Mouse (Mus musculus) stomach, postnatal 0 days (tissue): ENCODE results near the gene Car2. TPM values are rescaled to one million over a fixed set of nuclear protein-coding genes. Genes with fewer than 3 reads are reported as not detected.

Experiments used
- ATAC-seq: fragments of 200-750 bp; cut with Nextera tagmentation; 2 replicates; pipeline ENCODE4 v1.8.0; 2017; ENCODE audit not compliant: low FRiP score, low TSS enrichment
- DNase-seq: peaks from one replicate; pipeline ENCODE4 v3.0.0-alpha.2; 2016; ENCODE audit warnings: low spot score
- H3K27ac ChIP-seq: fragments of 300-500 bp; sonication (generic); replicated peaks from 2 replicates; pipeline ENCODE4 v1.5.1; 2014; ENCODE audit warnings: mild to moderate bottlenecking, control low read depth
- H3K27me3 ChIP-seq: fragments of 300-500 bp; sonication (generic); 2 replicates; pipeline ENCODE4 v1.6.1; 2014; ENCODE audit warnings: low read length; ENCODE audit not compliant: control insufficient read depth, insufficient read depth
- H3K36me3 ChIP-seq: fragments of 300-500 bp; sonication (generic); 2 replicates; pipeline ENCODE4 v1.6.1; 2014; ENCODE audit warnings: low read length, mixed read lengths; ENCODE audit not compliant: control insufficient read depth, insufficient read depth
- H3K4me1 ChIP-seq: fragments of 300-500 bp; sonication (generic); replicated peaks from 2 replicates; pipeline ENCODE4 v1.6.1; 2014; ENCODE audit warnings: antibody characterized with exemption; ENCODE audit not compliant: control insufficient read depth, insufficient read depth
- H3K4me2 ChIP-seq: fragments of 300-500 bp; sonication (generic); replicated peaks from 2 replicates; pipeline ENCODE4 v1.6.1; 2014; ENCODE audit warnings: low read depth, mild to moderate bottlenecking, control low read depth, moderate library complexity
- H3K4me3 ChIP-seq: fragments of 300-500 bp; sonication (generic); 2 replicates; pipeline ENCODE4 v1.5.1; 2014; ENCODE audit warnings: low read depth, low read length, control low read depth
- H3K9ac ChIP-seq: fragments of 300-500 bp; sonication (generic); 2 replicates; pipeline ENCODE4 v1.6.1; 2014; ENCODE audit warnings: mild to moderate bottlenecking, low read length, control low read depth, mixed read lengths
- H3K9me3 ChIP-seq: fragments of 300-500 bp; sonication (generic); 2 replicates; pipeline ENCODE4 v1.6.1; 2016; ENCODE audit warnings: low read length; ENCODE audit not compliant: control insufficient read depth
- CTCF ChIP-seq: IDR thresholded peaks from 2 replicates; pipeline ENCODE4 v1.5.1; 2016; ENCODE audit warnings: antibody characterized with exemption, low read depth, mild to moderate bottlenecking, moderate library complexity
- EP300 ChIP-seq: optimal IDR thresholded peaks from 2 replicates; pipeline ENCODE3; 2016; ENCODE audit warnings: antibody characterized with exemption
- WGBS: fragments of 180-500 bp; shearing (Covaris S2); extraction: QIAGEN DNeasy Blood & Tissue Kit; methylation state at CpG from one replicate; pipeline ENCODE4 v1.1.7; 2014; 5-methylcytosine and 5-hydroxymethylcytosine counted together
- polyA plus RNA-seq: library from polyadenylated mRNA; unstranded; fragments of >200 nt; fragmentation: Nextera tagmentation; extraction: Ambion mirVana; gene quantifications from 2 replicates; pipeline ENCODE4 v1.2.1, GENCODE M21; 2015

Car2 gene
- polyA plus RNA-seq, 1 experiment from 2014 or later, result 937 TPM

GRCm38 (mm10) chr3:14882005-14882404, 4.1 kb upstream of the Car2 start:
- no peak for DNase-seq
- Histone ChIP-seq H3K4me2 (no peak overlapping the region), H3K36me3 (no peaks in the 10 kb centered on the region), H3K4me1 (no peaks in the 10 kb centered on the region; the same call in 1 of the 2 replicates), H3K9ac (no peak overlapping the region), H3K4me3 (no peak overlapping the region), H3K27ac (no peak overlapping the region), H3K27me3 (no peaks in the 10 kb centered on the region), H3K9me3 (no peaks in the 10 kb centered on the region)
- no peak for ATAC-seq
- TF ChIP-seq CTCF (no peak), EP300 (no peak)

GRCm38 (mm10) chr3:14882756-14883155, 3.3 kb upstream of the Car2 start:
- ATAC-seq (no peak), DNase-seq (no peak)
- H3K4me3 ChIP-seq, result no peak overlapping the region
- H3K9me3 ChIP-seq, result no peaks in the 10 kb centered on the region
- H3K27ac ChIP-seq, result no peak overlapping the region
- 54% methylated on average over 3 of the region's 3 CpGs for WGBS
- H3K27me3 ChIP-seq, result no peaks in the 10 kb centered on the region
- H3K36me3 ChIP-seq, result no peaks in the 10 kb centered on the region
- no peak overlapping the region for H3K9ac ChIP-seq
- no peak for TF ChIP-seq EP300
- TF ChIP-seq CTCF, result no peak
- H3K4me2 ChIP-seq, result no peak overlapping the region
- no peaks in the 10 kb centered on the region; the same call in 1 of the 2 replicates for H3K4me1 ChIP-seq

- Histone ChIP-seq H3K4me1 (no peaks in the 10 kb centered on the region; the same call in 1 of the 2 replicates), H3K9ac (no peak overlapping the region), H3K9me3 (no peaks in the 10 kb centered on the region), H3K27ac (no peak overlapping the region), H3K4me2 (no peak overlapping the region), H3K27me3 (no peaks in the 10 kb centered on the region), H3K36me3 (no peaks in the 10 kb centered on the region), H3K4me3 (no peak overlapping the region)
- DNase-seq (no peak), ATAC-seq (no peak)
- TF ChIP-seq EP300 (no peak), CTCF (no peak)
These were observed 1.2 kb upstream of the Car2 start for GRCm38 (mm10) chr3:14884826-14885225.

GRCm38 (mm10) chr3:14887134-14887666, 1.1 kb downstream of the Car2 start:
- H3K27me3 ChIP-seq, result no peaks in the 10 kb centered on the region
- peak overlapping the region; percentile 95 for H3K4me2 ChIP-seq
- peak overlapping the region; percentile 74 for H3K9ac ChIP-seq
- peak overlapping the region; percentile 82 for H3K27ac ChIP-seq
- 48% methylated on average over 11 of the region's 11 CpGs for whole genome bisulfite sequencing
- no peaks in the 10 kb centered on the region for H3K36me3 ChIP-seq
- H3K4me1 ChIP-seq, result no peaks in the 10 kb centered on the region; the same call in 1 of the 2 replicates
- DNase-seq (no peak), ATAC-seq (no peak)
- H3K9me3 ChIP-seq, result no peaks in the 10 kb centered on the region
- H3K4me3 ChIP-seq, result peak overlapping the region; percentile 84
- no peak for TF ChIP-seq EP300
- no peak; the same call in 1 of the 2 replicates for TF ChIP-seq CTCF

- 73% methylated on average over 10 of the region's 10 CpGs for whole genome bisulfite sequencing
- peak overlapping the region; percentile 95 for H3K4me2 ChIP-seq
- no peaks in the 10 kb centered on the region for H3K9me3 ChIP-seq
- H3K36me3 ChIP-seq, result no peaks in the 10 kb centered on the region
- no peaks in the 10 kb centered on the region for H3K27me3 ChIP-seq
- no peak overlapping the region for H3K9ac ChIP-seq
- H3K4me1 ChIP-seq, result no peaks in the 10 kb centered on the region; the same call in 1 of the 2 replicates
- ATAC-seq, result no peak
- TF ChIP-seq EP300 (no peak), CTCF (no peak)
- no peak overlapping the region for H3K27ac ChIP-seq
- no peak for DNase-seq
- peak overlapping the region; percentile 84 for H3K4me3 ChIP-seq
These were observed 1.7 kb downstream of the Car2 start for GRCm38 (mm10) chr3:14887686-14888295.

GRCm38 (mm10) chr3:14888549-14888948, 2.5 kb downstream of the Car2 start:
- WGBS, result 79% methylated on average over 2 of the region's 2 CpGs
- TF ChIP-seq EP300 (no peak), CTCF (no peak)
- Histone ChIP-seq H3K27ac (no peak overlapping the region), H3K4me3 (peak overlapping the region; percentile 4), H3K9ac (no peak overlapping the region), H3K4me1 (no peaks in the 10 kb centered on the region; the same call in 1 of the 2 replicates), H3K4me2 (peak overlapping the region; percentile 34; the same call in 1 of the 2 replicates), H3K36me3 (no peaks in the 10 kb centered on the region), H3K27me3 (no peaks in the 10 kb centered on the region), H3K9me3 (no peaks in the 10 kb centered on the region)
- DNase-seq, result no peak
- no peak for ATAC-seq
